Mouse (Mus musculus) left cerebral cortex, adult 2 months (tissue): ENCODE results near the gene Wdr83os. TPM values are rescaled to one million over a fixed set of nuclear protein-coding genes. Genes with fewer than 3 reads are reported as not detected.
"Not testable (repeated sequence)": the region's sequence is repeated elsewhere in the genome, so short reads cannot be mapped to it uniquely, and the experiment has no call there.

Experiments
- DNase-seq, 2 experiments: peaks; one replicate each; pipeline ENCODE4 v3.0.0; 2021 to 2022; ENCODE audit warnings: low spot score in 2 of 2, mixed read lengths in 1 of 2; ENCODE audit errors: extremely low spot score in 1 of 2
- H3K27ac ChIP-seq: fragments of 200-600 bp; 2 replicates; pipeline ENCODE4 v1.8.1; 2022
- H3K4me3 ChIP-seq: fragments of 200-600 bp; 2 replicates; pipeline ENCODE4 v1.8.1; 2022
- CTCF ChIP-seq: fragments of 200-600 bp; IDR thresholded peaks from 2 replicates; pipeline ENCODE4 v1.8.1; 2022; ENCODE audit warnings: antibody characterized with exemption, mild to moderate bottlenecking, moderate library complexity
- intact Hi-C: fragments of 180-260 bp; cut with DNase I; formaldehyde crosslinking; loops from one replicate; pipeline ENCODE4 v1.15.1; 2025
- total RNA-seq, 2 experiments: library from RNA; stranded (reverse); gene quantifications; 2 replicates each; pipeline ENCODE4 v1.2.3; 2021

Gene Wdr83os
- total RNA-seq, 2 experiments from 2014 or later, result 55.6 to 55.7 TPM

- intact Hi-C loops, result no loop called here
- no peak overlapping the region for H3K4me3 ChIP-seq
- no peak for TF ChIP-seq CTCF
- no peak for DNase-seq
- no peak overlapping the region for H3K27ac ChIP-seq
These were observed 11.1 kb downstream of the Wdr83os start for GRCm38 (mm10) chr8:85091526-85092090.

GRCm38 (mm10) chr8:85095051-85095450 lies 14.5 kb downstream of the Wdr83os start:
- DNase-seq, result no peak
- TF ChIP-seq CTCF, result no peak
- intact Hi-C loops, result no loop called here
- H3K27ac ChIP-seq, result no peak overlapping the region
- H3K4me3 ChIP-seq, result no peak overlapping the region

GRCm38 (mm10) chr8:85095566-85095965 lies 15.0 kb downstream of the Wdr83os start:
- intact Hi-C loops, result no loop called here
- no peak for DNase-seq

GRCm38 (mm10) chr8:85096196-85096595 lies 15.7 kb downstream of the Wdr83os start:
- no peak for TF ChIP-seq CTCF
- DNase-seq, result no peak
- Histone ChIP-seq H3K27ac (no peak overlapping the region), H3K4me3 (no peak overlapping the region)
- intact Hi-C loops, result no loop called here

More at GRCm38 (mm10) chr8:85095566-85095965, 15.0 kb downstream of the Wdr83os start:
- H3K27ac ChIP-seq, result no peak overlapping the region
- TF ChIP-seq CTCF, result no peak
- H3K4me3 ChIP-seq, result no peak overlapping the region

DNA sequence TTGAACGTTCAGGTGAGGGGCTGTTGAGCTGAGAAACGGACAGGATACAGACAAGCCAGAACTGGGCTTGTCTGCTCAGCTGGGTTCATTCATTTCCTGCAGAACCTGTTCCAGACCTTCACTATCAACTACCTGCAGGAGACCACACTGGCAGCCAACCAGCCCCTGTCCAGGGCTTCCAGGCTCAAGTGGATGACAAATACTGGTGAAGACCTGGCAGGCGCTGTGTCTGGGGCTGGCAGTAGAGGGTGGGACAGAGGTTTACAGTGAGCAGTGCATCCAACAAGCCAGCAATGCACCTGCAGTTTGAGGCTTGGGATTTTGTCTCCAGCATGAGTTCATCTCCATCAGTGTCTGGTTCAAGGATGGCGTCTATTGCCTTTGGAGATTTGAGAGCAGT lies 16.3 kb downstream of the Wdr83os start:
- H3K4me3 ChIP-seq, result no peak overlapping the region
- intact Hi-C loops, result no loop called here
- H3K27ac ChIP-seq, result no peak overlapping the region
- TF ChIP-seq CTCF, result no peak
- no peak for DNase-seq

- intact Hi-C loops, result no loop called here
These were observed 19.6 kb downstream of the Wdr83os start for GRCm38 (mm10) chr8:85100076-85100665.

DNA sequence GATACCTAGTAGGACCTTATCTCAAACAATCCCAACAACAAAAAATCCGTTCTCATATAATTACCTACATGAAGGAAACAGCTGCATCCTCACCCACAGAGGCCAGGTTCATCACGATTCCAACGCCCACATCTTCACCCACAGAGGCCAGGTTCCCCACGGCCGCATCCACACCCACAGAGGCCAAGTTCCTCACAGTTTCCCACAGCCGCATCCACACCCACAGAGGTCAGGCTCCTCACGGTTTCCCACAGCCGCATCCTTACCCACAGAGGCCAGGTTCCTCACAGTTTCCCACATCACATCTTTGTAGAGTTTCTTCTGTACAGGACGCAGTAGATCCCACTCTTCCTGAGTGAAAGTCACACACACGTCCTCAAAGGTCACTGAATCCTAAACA lies 32.7 kb downstream of the Wdr83os start:
- intact Hi-C loops, result no loop called here
- TF ChIP-seq CTCF, result no peak
- no peak for DNase-seq
- no peak overlapping the region for H3K27ac ChIP-seq
- no peak overlapping the region for H3K4me3 ChIP-seq

More at GRCm38 (mm10) chr8:85100076-85100665, 19.6 kb downstream of the Wdr83os start:
- TF ChIP-seq CTCF, result no peak
- DNase-seq, result no peak
- Histone ChIP-seq H3K27ac (no peak overlapping the region), H3K4me3 (no peak overlapping the region)

DNA sequence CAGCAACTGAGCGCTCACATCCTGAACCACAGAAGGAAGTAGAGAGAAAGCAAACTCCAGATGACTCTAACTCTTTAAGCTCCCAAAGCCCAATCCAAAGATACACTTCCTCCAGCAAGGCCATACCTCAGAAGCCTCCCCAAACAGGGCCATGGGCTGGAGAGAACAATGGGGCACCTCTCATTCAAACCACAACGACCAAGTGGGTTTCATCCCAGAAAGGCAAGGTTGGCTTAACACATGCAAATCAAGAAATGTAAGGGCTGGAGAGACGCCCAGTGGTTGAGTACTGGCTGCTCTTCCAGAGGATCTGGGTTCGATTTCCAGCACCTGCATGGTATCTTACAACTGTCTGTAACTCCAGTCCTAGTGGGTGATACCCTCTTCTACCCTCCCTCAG lies 35.0 kb downstream of the Wdr83os start:
- H3K27ac ChIP-seq, result no peak overlapping the region
- DNase-seq, result no peak
- intact Hi-C loops, result no loop called here
- no peak for TF ChIP-seq CTCF
- H3K4me3 ChIP-seq, result no peak overlapping the region

- intact Hi-C loops, result no loop called here
- H3K27ac ChIP-seq, result no peak overlapping the region
- no peak for DNase-seq
- H3K4me3 ChIP-seq, result no peak overlapping the region
- TF ChIP-seq CTCF, result no peak
These were observed 36.4 kb downstream of the Wdr83os start for GRCm38 (mm10) chr8:85116984-85117383.

GRCm38 (mm10) chr8:85119052-85119981 lies 38.8 kb downstream of the Wdr83os start:
- intact Hi-C loops, result no loop called here
- peak; percentile 44 for TF ChIP-seq CTCF
- peak; percentile 76 to 82 for DNase-seq
- Histone ChIP-seq H3K27ac (peak overlapping the region; percentile 65; the same call in 1 of the 2 replicates), H3K4me3 (peak overlapping the region; percentile 78)

GRCm38 (mm10) chr8:85120251-85120650 lies 39.7 kb downstream of the Wdr83os start:
- H3K27ac ChIP-seq, intact Hi-C loops, DNase-seq, H3K4me3 ChIP-seq: not testable (repeated sequence)

- H3K4me3 ChIP-seq, result no peak within 1 kb of the TSS
- H3K27ac ChIP-seq, result no peak within 1 kb of the TSS
- intact Hi-C loops, result no loop called here
- no peak for DNase-seq
- TF ChIP-seq CTCF, result no peak
These were observed 42.5 kb downstream of the Wdr83os start, which contains the start of gene Zfp791 for GRCm38 (mm10) chr8:85122995-85123394. TSS of gene Zfp791 (minus strand) at chr8:85123095.
